Mouse (Mus musculus) Patski (cell line): ENCODE results near the gene 4932438H23Rik. TPM values are rescaled to one million over a fixed set of nuclear protein-coding genes. Genes with fewer than 3 reads are reported as not detected.

Experiments
- ATAC-seq: fragments of 100-300 bp; one replicate; pipeline ENCODE4 v1.8.0; 2021
- CTCF ChIA-PET: fragments of 350-600 bp; sonication (Branson Sonifier 250); formaldehyde crosslinking; loops from one replicate; lab custom pipeline; 2022; ENCODE audit warnings: inconsistent platforms; lab: Charles Lee
- POLR2A ChIA-PET: fragments of 350-600 bp; sonication (Branson Sonifier 250); formaldehyde crosslinking; loops from one replicate; lab custom pipeline; 2022; ENCODE audit warnings: antibody characterized with exemption, inconsistent platforms; lab: Charles Lee
- DNase-seq: peaks from one replicate; pipeline ENCODE4 v3.0.0-alpha.2; 2011; ENCODE audit warnings: low read depth, low spot score
- H3K27me3 ChIP-seq: fragments of 371-371 bp; one replicate; pipeline ENCODE4 v1.5.1; 2021
- CTCF ChIP-seq: fragments of 100-300 bp; IDR thresholded peaks from one replicate; pipeline ENCODE4 v1.5.1; 2021
- in situ Hi-C: fragments of 300-500 bp; cut with MboI; formaldehyde crosslinking; loops from 3 replicates; pipeline ENCODE4 v1.11.1; 2018; ENCODE audit warnings: low pct_unique_long_range_greater_than_20kb, mixed read lengths
- polyA plus RNA-seq: library from polyadenylated mRNA; unstranded; gene quantifications from one replicate; pipeline ENCODE4 v1.2.3, GENCODE M21; 2021

The 4932438H23Rik gene
- polyA plus RNA-seq, 1 experiment from 2014 or later, result not detected

DNA sequence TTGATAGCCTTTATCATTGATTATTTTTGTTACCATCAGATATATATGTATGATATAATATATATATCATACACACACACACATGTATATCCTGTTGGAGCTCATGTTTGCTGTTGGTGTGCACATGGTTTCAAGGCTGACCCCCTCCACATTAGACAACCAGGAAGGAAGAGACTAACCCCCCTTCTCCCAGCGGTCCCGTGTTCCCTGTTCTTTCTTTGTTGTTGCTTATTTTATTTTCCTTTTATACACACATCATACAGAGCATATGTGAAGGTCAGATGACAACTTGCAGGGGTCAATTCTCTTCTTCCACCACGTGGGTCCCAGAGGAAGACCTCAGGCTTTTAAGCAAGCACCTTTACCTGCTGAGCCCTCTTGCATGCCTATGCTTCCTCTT is 29.3 kb upstream of the 4932438H23Rik start:
- H3K27me3 ChIP-seq, result peaks cover 12% of the 10 kb centered on the region
- in situ Hi-C loops, result no loop called here
- DNase-seq, result no peak
- ATAC-seq, result no peak
- no peak for TF ChIP-seq CTCF
- ChIA-PET CTCF (no interaction called here), POLR2A (no interaction called here)

DNA sequence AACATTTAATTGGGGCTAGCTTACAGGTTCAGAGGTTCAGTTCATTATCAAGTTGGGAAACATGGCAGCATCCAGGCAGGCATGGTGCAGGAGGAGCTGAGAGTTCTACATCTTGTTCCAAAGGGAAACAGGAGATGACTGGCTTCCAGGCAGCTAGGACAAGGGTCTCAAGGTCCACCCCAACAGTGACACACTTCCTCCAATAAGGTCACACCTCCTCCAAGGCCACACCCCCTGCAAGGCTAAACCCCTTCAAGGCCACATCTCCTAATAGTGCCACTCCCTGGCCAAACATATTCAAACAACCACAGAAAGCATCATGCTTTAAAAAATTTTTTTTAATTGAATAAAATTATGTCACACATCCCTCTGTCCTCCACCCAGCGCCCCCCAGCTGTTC is 28.9 kb upstream of the 4932438H23Rik start:
- peaks cover 14% of the 10 kb centered on the region for H3K27me3 ChIP-seq
- no peak for TF ChIP-seq CTCF
- ATAC-seq (no peak), DNase-seq (no peak)
- ChIA-PET CTCF (no interaction called here), POLR2A (no interaction called here)
- in situ Hi-C loops, result no loop called here

DNA sequence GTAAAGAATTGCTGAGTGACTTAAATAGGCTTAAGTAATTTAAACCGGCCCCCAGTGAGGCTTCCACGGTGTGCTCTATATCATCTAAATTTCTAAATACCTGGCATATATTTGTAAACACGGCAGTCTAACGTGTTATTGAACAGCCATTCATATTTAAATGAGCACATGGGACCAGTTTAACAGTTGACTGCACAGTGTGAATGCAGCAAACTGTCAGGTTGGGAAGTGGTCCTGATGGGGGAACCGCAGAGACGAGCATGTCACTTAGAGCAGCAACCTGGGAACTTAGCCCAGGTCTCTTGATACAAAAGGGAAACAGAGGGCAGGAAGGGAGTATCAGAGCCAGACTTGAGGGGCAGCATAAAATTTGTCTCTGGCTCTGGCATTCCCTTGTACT is 25.0 kb upstream of the 4932438H23Rik start:
- DNase-seq (no peak), ATAC-seq (no peak)
- in situ Hi-C loops, result no loop called here
- H3K27me3 ChIP-seq, result peaks cover 21% of the 10 kb centered on the region
- TF ChIP-seq CTCF, result no peak
- ChIA-PET POLR2A (no interaction called here), CTCF (no interaction called here)

DNA sequence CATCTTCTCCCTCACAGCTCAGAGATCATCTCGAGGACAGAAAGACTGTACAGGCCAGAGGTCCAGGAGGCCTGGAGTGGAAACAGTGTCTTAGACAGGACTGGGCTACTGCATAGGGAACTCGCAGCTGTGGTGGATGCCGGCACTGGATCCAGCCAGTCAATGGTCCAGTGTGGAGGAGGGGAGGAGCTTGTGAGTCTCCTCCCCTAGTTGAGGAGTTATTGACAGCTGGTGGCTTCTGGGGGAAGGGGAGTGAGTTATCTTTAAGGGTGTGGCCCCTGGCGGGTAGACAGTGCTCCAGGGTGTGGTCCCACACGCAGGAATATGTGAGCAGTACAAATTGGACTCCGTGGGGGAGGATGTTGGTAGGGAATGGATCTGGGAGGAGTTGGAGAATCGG is 21.8 kb upstream of the 4932438H23Rik start:
- no peak for TF ChIP-seq CTCF

DNA sequence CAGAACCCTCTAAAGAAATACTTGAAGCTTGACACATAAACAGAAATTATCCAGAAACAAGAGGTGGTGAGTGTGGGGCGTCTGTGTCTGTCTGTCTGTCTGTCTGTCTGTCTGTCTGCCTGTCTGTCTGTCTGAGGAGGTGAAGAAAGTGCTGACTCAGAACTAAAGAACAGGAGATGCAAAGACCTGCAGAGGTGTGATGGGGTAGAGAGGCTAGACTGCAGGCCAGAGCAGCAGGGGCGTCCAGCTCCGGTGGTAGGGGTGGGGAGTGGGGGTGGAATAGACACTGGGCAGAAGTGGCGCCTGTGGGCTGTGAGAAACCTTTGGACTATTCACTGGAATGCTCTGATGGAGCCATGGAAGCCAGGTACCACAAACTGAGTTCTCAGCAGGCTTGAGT is 21.1 kb upstream of the 4932438H23Rik start:
- peaks cover 10% of the 10 kb centered on the region for H3K27me3 ChIP-seq
- POLR2A ChIA-PET, result no interaction called here
- DNase-seq (no peak), ATAC-seq (no peak)
- in situ Hi-C loops, result no loop called here
- CTCF ChIA-PET, result no interaction called here
- TF ChIP-seq CTCF, result no peak

More for the DNA sequence above, 21.8 kb upstream of the 4932438H23Rik start:
- no peak for ATAC-seq
- H3K27me3 ChIP-seq, result peaks cover 10% of the 10 kb centered on the region
- DNase-seq, result no peak
- ChIA-PET CTCF (no interaction called here), POLR2A (no interaction called here)
- in situ Hi-C loops, result no loop called here

DNA sequence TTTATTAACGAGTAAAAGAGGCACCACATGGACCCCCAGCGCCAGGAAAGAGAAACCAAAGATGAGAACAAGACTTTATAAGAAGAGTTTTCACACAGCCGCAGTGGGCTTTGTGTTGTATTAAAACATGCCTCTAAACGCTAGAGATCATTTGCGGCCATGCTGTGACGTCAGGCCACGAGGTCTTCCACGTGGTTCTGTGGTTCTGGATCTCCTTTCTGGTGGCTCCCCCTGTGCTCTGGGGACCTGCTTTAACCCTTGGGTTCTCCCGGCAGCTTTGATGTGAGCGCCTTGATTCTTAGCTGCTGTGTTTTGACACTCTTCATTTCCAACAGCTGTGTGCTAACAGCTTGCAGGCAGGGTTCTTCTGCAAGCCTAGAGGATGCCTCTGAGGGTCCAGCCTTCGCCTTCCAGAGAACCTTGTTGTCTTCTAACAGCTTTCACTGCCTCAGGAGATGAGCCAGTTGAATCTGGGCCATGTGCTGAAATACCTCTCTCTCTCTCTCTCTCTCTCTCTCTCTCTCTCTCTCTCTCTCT is 16.1 kb upstream of the 4932438H23Rik start:
- DNase-seq (no peak), ATAC-seq (no peak)
- ChIA-PET CTCF (no interaction called here), POLR2A (no interaction called here)
- H3K27me3 ChIP-seq, result peaks cover 17% of the 10 kb centered on the region
- no peak for TF ChIP-seq CTCF
- in situ Hi-C loops, result no loop called here

DNA sequence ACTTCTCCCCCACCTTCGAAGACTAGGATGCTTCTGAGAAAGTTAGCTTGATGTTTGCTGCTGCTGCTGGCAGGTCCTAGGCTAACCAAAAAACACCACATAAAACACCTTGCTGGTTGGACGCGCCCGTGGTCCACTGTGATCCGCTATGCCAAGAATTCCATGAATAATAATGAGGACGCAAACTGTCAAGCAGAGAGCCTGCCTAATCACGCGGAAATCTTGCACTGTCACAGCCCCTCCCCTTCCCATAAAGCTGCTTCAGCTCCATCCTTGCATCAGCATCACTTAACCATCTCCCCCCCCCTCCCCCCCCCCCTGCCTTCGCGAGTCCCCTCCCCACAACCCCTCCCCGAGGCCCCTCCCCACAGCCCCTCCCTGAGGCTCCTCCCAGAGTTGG is 12.7 kb upstream of the 4932438H23Rik start:
- no peak for ATAC-seq
- POLR2A ChIA-PET, result no interaction called here

DNA sequence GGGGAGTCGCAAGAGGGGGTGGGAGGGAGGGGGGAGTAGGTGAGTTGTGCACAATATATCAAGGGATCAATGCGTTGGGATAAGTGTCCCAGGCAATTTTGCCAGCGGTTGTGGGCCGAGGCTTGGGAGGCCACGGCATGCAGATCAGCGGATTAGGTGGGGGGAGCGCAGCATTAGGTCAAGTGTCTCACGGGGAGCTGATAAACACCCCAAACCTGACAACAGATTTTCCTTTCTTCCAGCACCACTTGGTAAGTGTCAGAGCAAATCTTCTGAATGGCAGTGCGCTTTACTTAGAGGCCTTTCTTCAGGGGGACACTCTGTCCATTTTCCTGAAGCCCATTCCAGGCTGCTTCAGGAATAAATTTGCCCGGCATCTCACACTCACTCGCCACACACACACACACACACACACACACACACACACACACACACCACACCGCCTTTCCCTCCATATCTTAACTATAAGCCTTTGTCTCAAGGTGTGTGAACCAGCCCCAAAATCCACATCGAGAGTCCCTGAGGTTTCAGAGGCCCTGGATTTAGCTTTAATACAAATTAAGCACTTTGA is 10.6 kb upstream of the 4932438H23Rik start:
- in situ Hi-C loops, result no loop called here
- H3K27me3 ChIP-seq, result peaks cover 29% of the 10 kb centered on the region
- ATAC-seq (no peak), DNase-seq (no peak)
- ChIA-PET POLR2A (no interaction called here), CTCF (no interaction called here)
- TF ChIP-seq CTCF, result no peak

More for the DNA sequence above, 12.7 kb upstream of the 4932438H23Rik start:
- DNase-seq, result no peak
- CTCF ChIA-PET, result no interaction called here
- in situ Hi-C loops, result no loop called here
- no peak for TF ChIP-seq CTCF
- peaks cover 29% of the 10 kb centered on the region for H3K27me3 ChIP-seq

DNA sequence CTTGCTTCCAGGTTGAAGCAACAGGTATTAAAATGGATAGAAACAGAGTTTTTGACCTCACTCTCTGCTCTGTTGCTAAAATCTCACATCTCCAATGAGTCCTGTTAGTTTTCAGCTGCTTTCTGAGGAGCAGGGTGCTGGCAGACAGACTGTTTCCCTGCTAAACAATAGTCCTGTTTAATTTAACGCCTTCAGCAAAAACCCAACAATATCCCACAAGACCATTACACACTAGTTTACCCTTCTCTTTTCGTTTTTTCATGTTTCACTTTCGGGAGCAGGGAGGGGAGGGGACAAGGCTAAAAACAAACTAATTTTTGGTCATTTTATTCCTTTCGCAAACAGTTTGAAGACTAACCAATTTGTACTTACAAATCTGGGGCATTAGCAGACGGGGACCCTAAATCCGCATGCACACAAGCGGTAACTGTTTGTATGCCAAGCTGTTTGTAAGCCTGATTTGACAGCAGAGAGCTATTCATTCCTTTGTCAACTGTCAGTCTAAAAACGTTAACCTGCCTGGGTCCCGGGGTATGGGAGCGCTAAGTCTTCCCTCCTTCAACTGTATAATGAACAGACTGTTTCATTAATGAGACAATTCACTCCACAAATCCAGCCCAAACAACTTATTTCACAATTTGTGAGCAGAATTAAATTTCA is 10.0 kb upstream of the 4932438H23Rik start:
- H3K27me3 ChIP-seq, result peaks cover 27% of the 10 kb centered on the region
- POLR2A ChIA-PET, result no interaction called here
- CTCF ChIA-PET, result no interaction called here
- TF ChIP-seq CTCF, result no peak
- no peak for DNase-seq
- no peak for ATAC-seq
- in situ Hi-C loops, result no loop called here

DNA sequence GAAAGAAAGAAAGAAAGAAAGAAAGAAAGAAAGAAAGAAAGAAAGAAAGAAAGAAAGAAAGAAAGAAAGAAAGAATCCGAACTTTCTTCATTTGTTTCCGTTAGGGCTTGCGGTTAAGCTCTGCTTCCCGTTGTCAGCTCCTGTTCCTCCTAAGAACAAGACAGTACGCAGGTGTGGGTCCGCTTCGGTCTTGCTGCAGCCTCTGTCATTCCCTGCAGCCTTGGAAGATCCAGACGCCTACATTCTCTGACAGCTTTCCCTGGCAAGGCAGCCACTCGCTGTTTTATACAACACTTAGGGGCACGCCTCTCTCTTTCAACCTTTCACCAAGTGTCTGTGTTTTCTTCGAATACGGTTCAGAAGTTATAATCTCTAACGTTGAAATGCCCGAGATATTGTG is 8.5 kb upstream of the 4932438H23Rik start:
- CTCF ChIA-PET, result no interaction called here
- ATAC-seq, result no peak
- TF ChIP-seq CTCF, result no peak
- no peak for DNase-seq
- POLR2A ChIA-PET, result no interaction called here
- in situ Hi-C loops, result no loop called here
- peaks cover 23% of the 10 kb centered on the region for H3K27me3 ChIP-seq

DNA sequence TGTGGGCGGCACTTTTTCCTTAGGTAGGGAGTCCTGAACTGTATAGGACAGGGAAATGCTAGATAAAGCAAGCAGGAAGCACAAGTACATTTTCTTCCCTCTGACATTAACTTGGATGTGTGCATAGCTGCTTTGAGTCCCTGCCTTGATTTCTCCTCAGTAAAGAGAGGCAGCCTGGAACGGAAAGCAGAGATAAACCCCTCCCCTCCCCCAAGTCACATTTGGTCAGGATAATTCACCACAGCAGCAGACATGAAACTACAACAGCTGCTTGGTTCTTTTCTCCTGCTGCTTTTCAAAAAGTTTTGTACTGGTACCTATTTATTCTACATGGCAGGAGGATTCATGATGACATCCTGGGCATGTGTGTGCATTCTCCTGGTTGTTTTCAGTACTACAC is 5.6 kb upstream of the 4932438H23Rik start:
- no peak for ATAC-seq
- in situ Hi-C loops, result no loop called here
- POLR2A ChIA-PET, result no interaction called here
- CTCF ChIA-PET, result no interaction called here
- H3K27me3 ChIP-seq, result peaks cover 28% of the 10 kb centered on the region
- TF ChIP-seq CTCF, result no peak
- DNase-seq, result no peak
